Mouse (Mus musculus) lung, postnatal 0 days (tissue): Measurements from ENCODE around the gene Tspan7.

Experiments used
- CTCF ChIP-seq: IDR thresholded peaks from 2 replicates; pipeline ENCODE4 v1.5.1; 2016; ENCODE audit warnings: antibody characterized with exemption, mild to moderate bottlenecking
- EP300 ChIP-seq: IDR thresholded peaks from 2 replicates; pipeline ENCODE4 v1.6.1; 2016; ENCODE audit warnings: antibody characterized with exemption, mild to moderate bottlenecking, control low read depth

DNA sequence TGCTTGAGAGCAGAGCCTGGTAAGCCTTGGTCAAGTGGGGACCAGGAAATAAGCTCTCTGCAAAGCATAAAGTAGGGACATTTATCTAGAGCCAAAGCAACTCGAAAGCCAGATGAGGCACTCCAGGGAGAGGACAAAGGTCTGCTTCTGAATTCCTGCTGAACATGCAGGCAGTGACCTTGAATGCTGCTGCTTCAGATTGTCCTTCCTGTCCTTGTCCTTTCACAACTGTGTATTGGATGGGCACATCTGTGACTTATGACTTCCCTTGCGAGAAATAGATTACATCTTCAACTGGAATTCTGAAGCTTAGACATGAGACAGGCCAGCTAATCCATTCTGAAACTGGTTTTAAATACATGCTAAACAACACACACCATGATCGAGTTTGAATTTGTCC is 71.9 kb downstream of the Tspan7 start:
- TF ChIP-seq EP300: no peak
- TF ChIP-seq CTCF: no peak
